Mouse (Mus musculus): ENCODE data around the gene Pan2. TPM values are rescaled to one million over a fixed set of nuclear protein-coding genes. Genes with fewer than 3 reads are reported as not detected.

The Pan2 gene
- polyA plus RNA-seq (2021; fragmentation: Nextera tagmentation): 2.5 and 2.8 TPM in 2 replicates
- long read RNA-seq, experiment 1, full-length matches to known transcripts: 6 of 37 reads
- long read RNA-seq, experiment 1, partial matches to known transcripts: 13 of 37 reads
- long read RNA-seq, experiment 1, other reads (novel, unspliced or antisense): 18 of 37 reads
- long read RNA-seq, experiment 2, full-length matches to known transcripts: 2 of 4 reads
- long read RNA-seq, experiment 2, partial matches to known transcripts: 2 of 4 reads
- long read RNA-seq, experiment 2, other reads (novel, unspliced or antisense): 0 of 4 reads

GRCm38 (mm10) chr10:128303126-128304021 is at the start of gene Pan2:
Pan2 (plus strand) TSS chr10:128303335.

GRCm38 (mm10) chr10:128253677-128254255 is 49.4 kb upstream of the Pan2 start, which contains the start of gene Apon:
Apon (plus strand) TSS chr10:128254096.

GRCm38 (mm10) chr10:128268371-128268770 is 34.8 kb upstream of the Pan2 start, which contains the start of gene Apof:
Apof (plus strand) TSS chr10:128268671.

GRCm38 (mm10) chr10:128270287-128270841 is 32.8 kb upstream of the Pan2 start, which contains the start of gene Stat2:
Stat2 (plus strand) TSS chr10:128270559.

GRCm38 (mm10) chr10:128298702-128299171 is 4.4 kb upstream of the Pan2 start, which contains the start of gene Il23a:
Il23a (minus strand) TSS chr10:128298752.

GRCm38 (mm10) chr10:128322141-128323108 is 19.3 kb downstream of the Pan2 start, which contains the start of gene Cnpy2:
Cnpy2 (plus strand) TSS chr10:128322459.

GRCm38 (mm10) chr10:128337306-128338181 is 34.4 kb downstream of the Pan2 start, which contains the start of gene Cs:
Cs (plus strand) TSS chr10:128337734.

GRCm38 (mm10) chr10:128368402-128369217 is 65.5 kb downstream of the Pan2 start, which contains the start of gene Coq10a:
Coq10a (minus strand) TSS chr10:128368997.

Other genes starting within 250 kb of the Pan2 start
- 207 and 248 TPM in 2 replicates for gene Ptges3, start 244.4 kb upstream of the Pan2 start, polyA plus RNA-seq (2021; fragmentation: Nextera tagmentation)
- 1,781 and 2,018 TPM in 2 replicates for gene Atp5b, start 220.1 kb upstream of the Pan2 start, polyA plus RNA-seq (2021; fragmentation: Nextera tagmentation)
- 3.8 and 4.4 TPM in 2 replicates for gene Baz2a, start 211.8 kb upstream of the Pan2 start, polyA plus RNA-seq (2021; fragmentation: Nextera tagmentation)
- gene Rbms2, start 123.0 kb upstream of the Pan2 start, polyA plus RNA-seq (2021; fragmentation: Nextera tagmentation): 3.7 and 5.3 TPM in 2 replicates
- gene Gls2, start 108.9 kb upstream of the Pan2 start, polyA plus RNA-seq (2021; fragmentation: Nextera tagmentation): 24.5 and 25.7 TPM in 2 replicates
- gene Spryd4, start 91.5 kb upstream of the Pan2 start, polyA plus RNA-seq (2021; fragmentation: Nextera tagmentation): 9.1 and 11.8 TPM in 2 replicates
- gene Mip, start 77.5 kb upstream of the Pan2 start, polyA plus RNA-seq (2021; fragmentation: Nextera tagmentation): not detected in 2 replicates
- gene Timeless, start 71.3 kb upstream of the Pan2 start, polyA plus RNA-seq (2021; fragmentation: Nextera tagmentation): 3.0 and 4.9 TPM in 2 replicates
- gene Apon, start 49.2 kb upstream of the Pan2 start, polyA plus RNA-seq (2021; fragmentation: Nextera tagmentation): not detected in 2 replicates
- gene Apof, start 34.7 kb upstream of the Pan2 start, polyA plus RNA-seq (2021; fragmentation: Nextera tagmentation): 0.09 TPM in 1 of 2 replicates, not detected in the other
- 5.0 and 5.3 TPM in 2 replicates for gene Stat2, start 32.8 kb upstream of the Pan2 start, polyA plus RNA-seq (2021; fragmentation: Nextera tagmentation)
- gene Il23a, start 4.6 kb upstream of the Pan2 start, polyA plus RNA-seq (2021; fragmentation: Nextera tagmentation): 0.15 TPM in 1 of 2 replicates, not detected in the other
- 113 and 142 TPM in 2 replicates for gene Cnpy2, start 19.1 kb downstream of the Pan2 start, polyA plus RNA-seq (2021; fragmentation: Nextera tagmentation)
- 189 and 199 TPM in 2 replicates for gene Cs, start 34.4 kb downstream of the Pan2 start, polyA plus RNA-seq (2021; fragmentation: Nextera tagmentation)
- 20.7 and 55.1 TPM in 2 replicates for gene Coq10a, start 65.7 kb downstream of the Pan2 start, polyA plus RNA-seq (2021; fragmentation: Nextera tagmentation)
- 5.9 and 11.9 TPM in 2 replicates for gene Ankrd52, start 73.8 kb downstream of the Pan2 start, polyA plus RNA-seq (2021; fragmentation: Nextera tagmentation)
- gene Slc39a5, start 97.9 kb downstream of the Pan2 start, polyA plus RNA-seq (2021; fragmentation: Nextera tagmentation): 0.25 and 0.39 TPM in 2 replicates
- gene Nabp2, start 108.2 kb downstream of the Pan2 start, polyA plus RNA-seq (2021; fragmentation: Nextera tagmentation): 98.0 and 168 TPM in 2 replicates
- gene Rnf41, start 108.3 kb downstream of the Pan2 start, polyA plus RNA-seq (2021; fragmentation: Nextera tagmentation): 67.9 and 86.2 TPM in 2 replicates
- gene Smarcc2, start 155.9 kb downstream of the Pan2 start, polyA plus RNA-seq (2021; fragmentation: Nextera tagmentation): 61.2 and 108 TPM in 2 replicates
- gene Myl6, start 190.8 kb downstream of the Pan2 start, polyA plus RNA-seq (2021; fragmentation: Nextera tagmentation): 1,011 and 1,043 TPM in 2 replicates
- gene Myl6b, start 195.3 kb downstream of the Pan2 start, polyA plus RNA-seq (2021; fragmentation: Nextera tagmentation): 2.5 and 5.2 TPM in 2 replicates
- gene Esyt1, start 222.5 kb downstream of the Pan2 start, polyA plus RNA-seq (2021; fragmentation: Nextera tagmentation): 2.4 and 3.7 TPM in 2 replicates
- gene Zc3h10, start 244.4 kb downstream of the Pan2 start, polyA plus RNA-seq (2021; fragmentation: Nextera tagmentation): 6.2 and 7.6 TPM in 2 replicates
- 7,009 and 7,293 TPM in 2 replicates for gene Rpl41, start 246.0 kb downstream of the Pan2 start, polyA plus RNA-seq (2021; fragmentation: Nextera tagmentation)